Mouse (Mus musculus) MEL (cell line): ENCODE data around the gene Wdr34.

ENCODE experiments used
- CTCF ChIP-seq, 3 experiments: IDR thresholded peaks in 2 of 3; conservative IDR thresholded peaks in 1 of 3; 2 replicates each; pipeline ENCODE4 v1.5.1; 2011 to 2012; ENCODE audit warnings: low read length in 3 of 3, low read depth in 2 of 3, mild to moderate bottlenecking in 2 of 3, improper control_type of control experiment in 1 of 3, inconsistent platforms in 1 of 3, mixed read lengths in 1 of 3, moderate library complexity in 1 of 3; ENCODE audit not compliant: control insufficient read depth in 1 of 3, insufficient read depth in 1 of 3, poor library complexity in 1 of 3, severe bottlenecking in 1 of 3
- USF1 ChIP-seq: IDR thresholded peaks from 2 replicates; pipeline ENCODE4 v1.6.1; 2014; ENCODE audit warnings: low read depth, mild to moderate bottlenecking, inconsistent platforms, low read length, improper control_type of control experiment, moderate library complexity

DNA sequence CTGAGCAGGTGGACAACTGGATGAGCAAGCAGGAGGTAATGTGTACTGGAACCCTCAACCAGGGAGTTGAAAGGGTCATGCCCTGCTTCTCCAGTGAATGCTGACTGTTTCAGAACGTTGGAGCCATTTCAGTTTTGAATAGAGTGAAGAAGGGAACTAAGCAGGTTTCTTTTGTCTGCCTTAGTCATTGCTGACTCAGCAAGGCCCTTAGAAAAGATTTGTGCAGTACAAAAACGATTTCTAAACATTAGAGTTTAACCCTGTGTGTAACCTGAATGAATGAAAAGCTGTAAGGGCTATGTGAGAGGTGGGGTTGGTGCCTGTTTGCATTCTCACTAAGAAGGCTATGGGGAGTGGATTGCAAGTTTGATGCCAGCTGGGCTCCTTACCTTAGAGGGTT, 56.7 kb downstream of the Wdr34 start:
- TF ChIP-seq USF1 (no peak), CTCF (IDR thresholded peaks at IDR 0.05 in 2 of 3, conservative IDR thresholded peaks at IDR 0.05 in 1 of 3; ENCODE audit: control insufficient read depth in 1 of 3, insufficient read depth in 1 of 3, low read depth in 2 of 3, low read length in 3 of 3, poor library complexity in 1 of 3, severe bottlenecking in 1 of 3) (no peak)
